Mouse (Mus musculus) midbrain, embryonic 16.5 days (tissue): ENCODE data around the gene Polr2e. TPM values are rescaled to one million over a fixed set of nuclear protein-coding genes. Genes with fewer than 3 reads are reported as not detected.

ENCODE experiments used
- ATAC-seq: fragments of 200-750 bp; cut with Nextera tagmentation; 2 replicates; pipeline ENCODE4 v1.8.0; 2017; ENCODE audit warnings: moderate TSS enrichment
- H3K27ac ChIP-seq: fragments of 300-500 bp; sonication (generic); 2 replicates; pipeline ENCODE4 v1.5.1; 2014; ENCODE audit warnings: mild to moderate bottlenecking, low read length, mixed read lengths
- H3K27me3 ChIP-seq: fragments of 300-500 bp; sonication (generic); 2 replicates; pipeline ENCODE4 v1.6.1; 2014; ENCODE audit warnings: low read depth, low read length, mixed read lengths; ENCODE audit not compliant: control insufficient read depth, insufficient read depth
- H3K36me3 ChIP-seq: fragments of 300-500 bp; sonication (generic); 2 replicates; pipeline ENCODE4 v1.6.1; 2014; ENCODE audit warnings: mild to moderate bottlenecking, low read length, moderate library complexity, mixed read lengths; ENCODE audit not compliant: control insufficient read depth, insufficient read depth
- H3K4me1 ChIP-seq: fragments of 300-500 bp; sonication (generic); 2 replicates; pipeline ENCODE4 v1.6.1; 2014; ENCODE audit warnings: mild to moderate bottlenecking, low read length, mixed read lengths; ENCODE audit not compliant: control insufficient read depth, insufficient read depth
- H3K4me2 ChIP-seq: fragments of 300-500 bp; sonication (generic); 2 replicates; pipeline ENCODE4 v1.6.1; 2014; ENCODE audit warnings: mild to moderate bottlenecking, low read length, mixed read lengths
- H3K4me3 ChIP-seq: fragments of 300-500 bp; sonication (generic); 2 replicates; pipeline ENCODE4 v1.5.1; 2014; ENCODE audit warnings: low read depth, mild to moderate bottlenecking, low read length, moderate library complexity, mixed read lengths
- H3K9ac ChIP-seq: fragments of 300-500 bp; sonication (generic); 2 replicates; pipeline ENCODE4 v1.6.1; 2014; ENCODE audit warnings: low read depth, low read length, mixed read lengths
- H3K9me3 ChIP-seq: fragments of 300-500 bp; sonication (generic); replicated peaks from 2 replicates; pipeline ENCODE4 v1.6.1; 2014; ENCODE audit warnings: mild to moderate bottlenecking, low read length, mixed read lengths; ENCODE audit not compliant: control insufficient read depth, poor library complexity, severe bottlenecking
- WGBS: fragments of 180-500 bp; shearing (Covaris S2); extraction: QIAGEN DNeasy Blood & Tissue Kit; methylation state at CpG from one replicate; pipeline ENCODE4 v1.1.7; 2014; 5-methylcytosine and 5-hydroxymethylcytosine counted together
- polyA plus RNA-seq: library from polyadenylated mRNA; unstranded; fragments of >200 nt; fragmentation: Nextera tagmentation; extraction: Ambion mirVana; gene quantifications from 2 replicates; pipeline ENCODE4 v1.2.1, GENCODE M21; 2015

Polr2e gene
- polyA plus RNA-seq, 1 experiment from 2014 or later = 131 TPM

GRCm38 (mm10) chr10:80053831-80054815 lies 14.5 kb upstream of the Polr2e start:
- peak overlapping the region; percentile 54 for H3K4me3 ChIP-seq
- H3K9ac ChIP-seq = peak overlapping the region; percentile 78
- peak overlapping the region; percentile 86 for H3K27ac ChIP-seq
- H3K36me3 ChIP-seq = peaks cover 15% of the 10 kb centered on the region
- H3K9me3 ChIP-seq = no peaks in the 10 kb centered on the region
- WGBS = 1% methylated on average over 77 of the region's 77 CpGs
- H3K4me1 ChIP-seq = peaks cover 13% of the 10 kb centered on the region
- ATAC-seq = peak; percentile 49
- peak overlapping the region; percentile 56 for H3K4me2 ChIP-seq
- H3K27me3 ChIP-seq = no peaks in the 10 kb centered on the region

GRCm38 (mm10) chr10:80053259-80053780 lies 13.7 kb upstream of the Polr2e start:
- peaks cover 15% of the 10 kb centered on the region for H3K36me3 ChIP-seq
- H3K9me3 ChIP-seq = no peaks in the 10 kb centered on the region
- H3K4me3 ChIP-seq = peak overlapping the region; percentile 54
- H3K4me2 ChIP-seq = peak overlapping the region; percentile 79
- H3K27me3 ChIP-seq = no peaks in the 10 kb centered on the region
- peak overlapping the region; percentile 86 for H3K27ac ChIP-seq
- H3K9ac ChIP-seq = peak overlapping the region; percentile 78
- WGBS = under 1% methylated on average over 47 of the region's 47 CpGs
- H3K4me1 ChIP-seq = peaks cover 13% of the 10 kb centered on the region
- ATAC-seq = peak; percentile 97

- no peak overlapping the region for H3K27ac ChIP-seq
- no peak overlapping the region for H3K4me2 ChIP-seq
- no peaks in the 10 kb centered on the region for H3K9me3 ChIP-seq
- no peak overlapping the region for H3K4me3 ChIP-seq
- no peaks in the 10 kb centered on the region for H3K27me3 ChIP-seq
- whole genome bisulfite sequencing = 87% methylated on average over 5 of the region's 5 CpGs
- H3K36me3 ChIP-seq = peaks cover 8% of the 10 kb centered on the region
- peaks cover 13% of the 10 kb centered on the region for H3K4me1 ChIP-seq
- no peak overlapping the region for H3K9ac ChIP-seq
- no peak for ATAC-seq
These were observed 12.8 kb upstream of the Polr2e start for GRCm38 (mm10) chr10:80052374-80052764.

- 19% methylated on average over 13 of the region's 14 CpGs for WGBS
- no peak for ATAC-seq
- H3K4me3 ChIP-seq = no peak overlapping the region
These were observed 12.2 kb upstream of the Polr2e start for GRCm38 (mm10) chr10:80051618-80052373.

GRCm38 (mm10) chr10:80050885-80051617 lies 11.5 kb upstream of the Polr2e start:
- Histone ChIP-seq H3K27me3 (no peaks in the 10 kb centered on the region), H3K36me3 (no peaks in the 10 kb centered on the region), H3K4me2 (no peak overlapping the region), H3K4me3 (no peak overlapping the region), H3K9me3 (no peaks in the 10 kb centered on the region), H3K27ac (no peak overlapping the region), H3K4me1 (peaks cover 13% of the 10 kb centered on the region), H3K9ac (no peak overlapping the region)
- 9% methylated on average over 15 of the region's 15 CpGs for WGBS
- no peak for ATAC-seq

More at GRCm38 (mm10) chr10:80051618-80052373, 12.2 kb upstream of the Polr2e start:
- Histone ChIP-seq H3K9ac (no peak overlapping the region), H3K4me2 (no peak overlapping the region), H3K36me3 (peaks cover 2% of the 10 kb centered on the region; the same call in 1 of the 2 replicates), H3K4me1 (peaks cover 13% of the 10 kb centered on the region), H3K27ac (no peak overlapping the region), H3K27me3 (no peaks in the 10 kb centered on the region), H3K9me3 (no peaks in the 10 kb centered on the region)

- H3K9ac ChIP-seq = no peak overlapping the region
- WGBS = 13% methylated on average over 6 of the region's 6 CpGs
- no peak for ATAC-seq
These were observed 10.6 kb upstream of the Polr2e start for GRCm38 (mm10) chr10:80050244-80050643.

GRCm38 (mm10) chr10:80048834-80049233 lies 9.2 kb upstream of the Polr2e start:
- Histone ChIP-seq H3K9ac (no peak overlapping the region), H3K27me3 (no peaks in the 10 kb centered on the region), H3K9me3 (no peaks in the 10 kb centered on the region), H3K36me3 (no peaks in the 10 kb centered on the region), H3K4me2 (no peak overlapping the region), H3K4me1 (peaks cover 2% of the 10 kb centered on the region; the same call in 1 of the 2 replicates), H3K27ac (no peak overlapping the region), H3K4me3 (no peak overlapping the region)
- no peak for ATAC-seq
- WGBS = 69% methylated on average over 3 of the region's 3 CpGs

More at GRCm38 (mm10) chr10:80050244-80050643, 10.6 kb upstream of the Polr2e start:
- Histone ChIP-seq H3K27me3 (no peaks in the 10 kb centered on the region), H3K9me3 (no peaks in the 10 kb centered on the region), H3K4me3 (no peak overlapping the region), H3K4me1 (peaks cover 10% of the 10 kb centered on the region), H3K4me2 (no peak overlapping the region), H3K27ac (no peak overlapping the region), H3K36me3 (no peaks in the 10 kb centered on the region)

GRCm38 (mm10) chr10:80048396-80048795 lies 8.8 kb upstream of the Polr2e start:
- Histone ChIP-seq H3K4me1 (peaks cover 2% of the 10 kb centered on the region; the same call in 1 of the 2 replicates), H3K4me3 (no peak overlapping the region), H3K9me3 (no peaks in the 10 kb centered on the region), H3K27me3 (no peaks in the 10 kb centered on the region), H3K27ac (no peak overlapping the region), H3K4me2 (no peak overlapping the region), H3K36me3 (no peaks in the 10 kb centered on the region), H3K9ac (no peak overlapping the region)
- no peak for ATAC-seq
- WGBS = 10% methylated on average over 5 of the region's 5 CpGs
